Mouse (Mus musculus) midbrain, embryonic 14.5 days (tissue): ENCODE results near the gene Sept9. TPM values are rescaled to one million over a fixed set of nuclear protein-coding genes. Genes with fewer than 3 reads are reported as not detected.

Source experiments
- ATAC-seq: fragments of 200-750 bp; cut with Nextera tagmentation; 2 replicates; pipeline ENCODE4 v1.8.0; 2017; ENCODE audit warnings: moderate number of reproducible peaks, moderate library complexity; ENCODE audit not compliant: low FRiP score, low TSS enrichment
- DNase-seq: peaks from one replicate; pipeline ENCODE4 v3.0.0-alpha.2; 2015
- H3K27ac ChIP-seq: fragments of 300-500 bp; sonication (generic); replicated peaks from 2 replicates; pipeline ENCODE4 v1.5.1; 2014; ENCODE audit warnings: mild to moderate bottlenecking, low read depth, low read length, moderate library complexity
- H3K27me3 ChIP-seq: fragments of 300-500 bp; sonication (generic); 2 replicates; pipeline ENCODE4 v1.6.1; 2014; ENCODE audit warnings: low read length, control low read depth, mixed read lengths; ENCODE audit not compliant: control insufficient read depth, insufficient read depth
- H3K36me3 ChIP-seq: fragments of 300-500 bp; sonication (generic); 2 replicates; pipeline ENCODE4 v1.6.1; 2014; ENCODE audit warnings: low read length, control low read depth; ENCODE audit not compliant: control insufficient read depth, insufficient read depth
- H3K4me1 ChIP-seq: fragments of 300-500 bp; sonication (generic); 2 replicates; pipeline ENCODE4 v1.6.1; 2014; ENCODE audit warnings: mild to moderate bottlenecking, antibody characterized with exemption, low read length, control low read depth; ENCODE audit not compliant: control insufficient read depth, insufficient read depth
- H3K4me2 ChIP-seq: fragments of 300-500 bp; sonication (generic); 2 replicates; pipeline ENCODE4 v1.6.1; 2014; ENCODE audit warnings: mild to moderate bottlenecking, low read length, moderate library complexity
- H3K4me3 ChIP-seq: fragments of 300-500 bp; sonication (generic); replicated peaks from 2 replicates; pipeline ENCODE4 v1.5.1; 2014; ENCODE audit warnings: low read depth, low read length
- H3K9ac ChIP-seq: fragments of 300-500 bp; sonication (generic); replicated peaks from 2 replicates; pipeline ENCODE4 v1.6.1; 2014; ENCODE audit warnings: mild to moderate bottlenecking, low read length, moderate library complexity
- H3K9me3 ChIP-seq: fragments of 300-500 bp; sonication (generic); 2 replicates; pipeline ENCODE4 v1.6.1; 2016; ENCODE audit warnings: low read length, control low read depth, mixed read lengths; ENCODE audit not compliant: control insufficient read depth
- WGBS: fragments of 180-500 bp; shearing (Covaris S2); extraction: QIAGEN DNeasy Blood & Tissue Kit; methylation state at CpG from one replicate; pipeline ENCODE4 v1.1.7; 2014; 5-methylcytosine and 5-hydroxymethylcytosine counted together
- polyA plus RNA-seq: library from polyadenylated mRNA; unstranded; fragments of >200 nt; fragmentation: Nextera tagmentation; extraction: Ambion mirVana; gene quantifications from 2 replicates; pipeline ENCODE4 v1.2.1, GENCODE M21; 2014

The Sept9 gene
- polyA plus RNA-seq, 1 experiment from 2014 or later: 97.4 TPM

- H3K9me3 ChIP-seq: no peaks in the 10 kb centered on the region
- no peaks in the 10 kb centered on the region for H3K27me3 ChIP-seq
- H3K4me1 ChIP-seq: 0 out of 2 replicates have a peak, but pooled peaks cover 6% of the 10 kb centered on the region
- H3K27ac ChIP-seq: no peak overlapping the region
- 92% methylated on average over 5 of the region's 5 CpGs for WGBS
- no peak overlapping the region for H3K9ac ChIP-seq
- H3K4me3 ChIP-seq: no peak overlapping the region
- ATAC-seq: no peak
- no peak overlapping the region for H3K4me2 ChIP-seq
- no peaks in the 10 kb centered on the region for H3K36me3 ChIP-seq
- no peak for DNase-seq
Observed at GRCm38 (mm10) chr11:117379774-117380173, 180.3 kb downstream of the Sept9 start.

GRCm38 (mm10) chr11:117384235-117384634, 184.8 kb downstream of the Sept9 start:
- no peak for ATAC-seq
- H3K4me2 ChIP-seq: no peak overlapping the region
- no peak overlapping the region for H3K9ac ChIP-seq
- no peak overlapping the region for H3K4me3 ChIP-seq
- H3K4me1 ChIP-seq: peaks cover 20% of the 10 kb centered on the region; the same call in 1 of the 2 replicates
- WGBS: 22% methylated on average over 9 of the region's 9 CpGs
- no peak for DNase-seq
- no peaks in the 10 kb centered on the region for H3K9me3 ChIP-seq
- no peaks in the 10 kb centered on the region for H3K36me3 ChIP-seq
- H3K27me3 ChIP-seq: no peaks in the 10 kb centered on the region
- no peak overlapping the region for H3K27ac ChIP-seq

- DNase-seq: peak; percentile 97
- H3K36me3 ChIP-seq: no peaks in the 10 kb centered on the region
- 0 out of 2 replicates have a peak overlapping the region, but pooled peaks have one; percentile 5 for H3K4me2 ChIP-seq
- H3K27me3 ChIP-seq: no peaks in the 10 kb centered on the region
- 0 out of 2 replicates have a peak, but pooled peaks have one; percentile 37 for ATAC-seq
- no peak overlapping the region for H3K9ac ChIP-seq
- WGBS: 1% methylated on average over 16 of the region's 16 CpGs
- H3K27ac ChIP-seq: peak overlapping the region; percentile 28; the same call in 1 of the 2 replicates
- H3K4me3 ChIP-seq: no peak overlapping the region
- H3K9me3 ChIP-seq: no peaks in the 10 kb centered on the region
- peaks cover 20% of the 10 kb centered on the region; the same call in 1 of the 2 replicates for H3K4me1 ChIP-seq
Observed at GRCm38 (mm10) chr11:117384897-117385296, 185.4 kb downstream of the Sept9 start.

- Histone ChIP-seq H3K36me3 (no peaks in the 10 kb centered on the region), H3K4me3 (no peak overlapping the region), H3K9ac (no peak overlapping the region), H3K27me3 (no peaks in the 10 kb centered on the region), H3K4me2 (0 out of 2 replicates have a peak overlapping the region, but pooled peaks have one; percentile 5), H3K27ac (peak overlapping the region; percentile 37; the same call in 1 of the 2 replicates), H3K9me3 (no peaks in the 10 kb centered on the region), H3K4me1 (peaks cover 20% of the 10 kb centered on the region; the same call in 1 of the 2 replicates)
- DNase-seq: no peak
- ATAC-seq: no peak
- WGBS: 34% methylated on average over 15 of the region's 15 CpGs
Observed at GRCm38 (mm10) chr11:117385331-117386103, 186.1 kb downstream of the Sept9 start.

GRCm38 (mm10) chr11:117387241-117387640, 187.8 kb downstream of the Sept9 start:
- Histone ChIP-seq H3K9me3 (no peaks in the 10 kb centered on the region), H3K27ac (peak overlapping the region; percentile 37; the same call in 1 of the 2 replicates), H3K9ac (no peak overlapping the region), H3K36me3 (no peaks in the 10 kb centered on the region), H3K27me3 (no peaks in the 10 kb centered on the region), H3K4me3 (no peak overlapping the region), H3K4me2 (no peak overlapping the region), H3K4me1 (peaks cover 20% of the 10 kb centered on the region; the same call in 1 of the 2 replicates)
- 74% methylated on average over 10 of the region's 10 CpGs for WGBS
- DNase-seq: peak; percentile 66
- no peak for ATAC-seq

GRCm38 (mm10) chr11:117390001-117390402, 190.5 kb downstream of the Sept9 start:
- Histone ChIP-seq H3K36me3 (no peaks in the 10 kb centered on the region), H3K4me1 (peaks cover 27% of the 10 kb centered on the region), H3K9me3 (no peaks in the 10 kb centered on the region), H3K27ac (no peak overlapping the region), H3K4me3 (no peak overlapping the region), H3K4me2 (no peak overlapping the region), H3K9ac (no peak overlapping the region), H3K27me3 (no peaks in the 10 kb centered on the region)
- DNase-seq (peak; percentile 57), ATAC-seq (no peak)
- WGBS: 32% methylated on average over 12 of the region's 12 CpGs

GRCm38 (mm10) chr11:117390774-117391534, 191.5 kb downstream of the Sept9 start:
- no peaks in the 10 kb centered on the region for H3K27me3 ChIP-seq
- no peak overlapping the region for H3K4me3 ChIP-seq
- H3K9ac ChIP-seq: no peak overlapping the region
- 27% methylated on average over 7 of the region's 7 CpGs for WGBS
- no peak for DNase-seq
- H3K4me1 ChIP-seq: peaks cover 29% of the 10 kb centered on the region
- no peak overlapping the region for H3K27ac ChIP-seq
- no peak overlapping the region for H3K4me2 ChIP-seq
- no peaks in the 10 kb centered on the region for H3K36me3 ChIP-seq
- ATAC-seq: no peak
- no peaks in the 10 kb centered on the region for H3K9me3 ChIP-seq

GRCm38 (mm10) chr11:117392251-117392650, 192.8 kb downstream of the Sept9 start:
- no peak for ATAC-seq
- H3K4me2 ChIP-seq: no peak overlapping the region
- no peaks in the 10 kb centered on the region for H3K27me3 ChIP-seq
- H3K27ac ChIP-seq: no peak overlapping the region
- H3K9me3 ChIP-seq: no peaks in the 10 kb centered on the region
- 84% methylated on average over 2 of the region's 2 CpGs for WGBS
- H3K36me3 ChIP-seq: no peaks in the 10 kb centered on the region
- no peak overlapping the region for H3K4me3 ChIP-seq
- H3K9ac ChIP-seq: no peak overlapping the region
- peaks cover 22% of the 10 kb centered on the region for H3K4me1 ChIP-seq
- DNase-seq: no peak
